Mouse (Mus musculus) lung, adult 2 months (tissue): ENCODE results near the gene Chchd2. TPM values are rescaled to one million over a fixed set of nuclear protein-coding genes. Genes with fewer than 3 reads are reported as not detected.

Experiments used
- DNase-seq: peaks from one replicate; pipeline ENCODE4 v3.0.0; 2022
- H3K4me1 ChIP-seq: fragments of 200-500 bp; 2 replicates; pipeline ENCODE4 v1.6.1; 2011; ENCODE audit warnings: low read length; ENCODE audit not compliant: control insufficient read depth, insufficient read depth
- H3K4me3 ChIP-seq: fragments of 200-500 bp; replicated peaks from 2 replicates; pipeline ENCODE3; 2011; ENCODE audit warnings: low read depth, mild to moderate bottlenecking, control low read depth, low read length; ENCODE audit errors: extremely low read depth
- CTCF ChIP-seq: fragments of 200-500 bp; IDR thresholded peaks from 2 replicates; pipeline ENCODE4 v1.5.1; 2011; ENCODE audit warnings: mild to moderate bottlenecking, low read length, control low read depth; ENCODE audit not compliant: insufficient read depth
- POLR2A ChIP-seq: fragments of 200-500 bp; IDR thresholded peaks from 2 replicates; pipeline ENCODE4 v1.6.1; 2011; ENCODE audit warnings: low read depth, mild to moderate bottlenecking, control low read depth, low read length, borderline replicate concordance; ENCODE audit errors: extremely low read depth
- WGBS: fragments of 180-500 bp; shearing (Covaris S2); methylation state at CpG from one replicate; pipeline ENCODE4 v1.1.7; 2018; 5-methylcytosine and 5-hydroxymethylcytosine counted together
- polyA plus RNA-seq: library from polyadenylated mRNA; depleted of rRNA; stranded (reverse); fragments of >200 nt; gene quantifications from 2 replicates; pipeline ENCODE4 v1.2.3, GENCODE M21; 2012

The Chchd2 gene
- polyA plus RNA-seq, 1 experiment, result 686 TPM

- Histone ChIP-seq H3K4me1 (no peaks in the 10 kb centered on the region), H3K4me3 (no peak overlapping the region)
- DNase-seq, result peak; percentile 24
- TF ChIP-seq CTCF (peak; percentile 68), POLR2A (no peak)
- 40% methylated on average over 2 of the region's 2 CpGs for WGBS
Measured at GRCm38 (mm10) chr5:129878946-129879345, 8.3 kb downstream of the Chchd2 start.

GRCm38 (mm10) chr5:129877731-129878455 is 9.4 kb downstream of the Chchd2 start:
- WGBS, result 66% methylated on average over 9 of the region's 9 CpGs
- no peak for DNase-seq
- Histone ChIP-seq H3K4me3 (no peak overlapping the region), H3K4me1 (no peaks in the 10 kb centered on the region)
- no peak for TF ChIP-seq CTCF
- no peak for TF ChIP-seq POLR2A

GRCm38 (mm10) chr5:129875098-129875497 is 12.2 kb downstream of the Chchd2 start:
- Histone ChIP-seq H3K4me1 (no peaks in the 10 kb centered on the region), H3K4me3 (no peak overlapping the region)
- WGBS, result 73% methylated on average over 11 of the region's 11 CpGs
- TF ChIP-seq CTCF (no peak), POLR2A (no peak)
- DNase-seq, result no peak

- no peak for TF ChIP-seq POLR2A
- DNase-seq, result no peak
- Histone ChIP-seq H3K4me1 (no peaks in the 10 kb centered on the region), H3K4me3 (no peak overlapping the region)
- WGBS, result 74% methylated on average over 12 of the region's 12 CpGs
Measured at GRCm38 (mm10) chr5:129873942-129874341, 13.3 kb downstream of the Chchd2 start.

- DNase-seq, result no peak
- H3K4me1 ChIP-seq, result no peaks in the 10 kb centered on the region
- H3K4me3 ChIP-seq, result no peak overlapping the region
- 85% methylated on average over 2 of the region's 2 CpGs for WGBS
- TF ChIP-seq CTCF (no peak), POLR2A (no peak)
Measured at GRCm38 (mm10) chr5:129871238-129871637, 16.0 kb downstream of the Chchd2 start.

- no peak for DNase-seq
- 82% methylated on average over 19 of the region's 19 CpGs for WGBS
- TF ChIP-seq POLR2A, result no peak
- no peak for TF ChIP-seq CTCF
- H3K4me1 ChIP-seq, result peaks cover under 1% of the 10 kb centered on the region; the same call in 1 of the 2 replicates
- H3K4me3 ChIP-seq, result no peak overlapping the region
Measured at GRCm38 (mm10) chr5:129869238-129869995, 17.9 kb downstream of the Chchd2 start.

- WGBS, result 80% methylated on average over 12 of the region's 12 CpGs
- Histone ChIP-seq H3K4me1 (peaks cover 3% of the 10 kb centered on the region; the same call in 1 of the 2 replicates), H3K4me3 (no peak overlapping the region)
- DNase-seq, result no peak
- TF ChIP-seq CTCF (no peak), POLR2A (no peak)
Measured at GRCm38 (mm10) chr5:129865841-129866240, 21.4 kb downstream of the Chchd2 start.

GRCm38 (mm10) chr5:129864467-129864866 is 22.8 kb downstream of the Chchd2 start:
- TF ChIP-seq POLR2A (no peak), CTCF (peak; percentile 32)
- Histone ChIP-seq H3K4me1 (peaks cover 3% of the 10 kb centered on the region; the same call in 1 of the 2 replicates), H3K4me3 (no peak overlapping the region)
- 9% methylated on average over 18 of the region's 18 CpGs for WGBS
- DNase-seq, result peak; percentile 36

GRCm38 (mm10) chr5:129862325-129862724 is 24.9 kb downstream of the Chchd2 start:
- no peak for DNase-seq
- TF ChIP-seq CTCF, result no peak
- no peak for TF ChIP-seq POLR2A
- 96% methylated on average over 6 of the region's 6 CpGs for WGBS
- Histone ChIP-seq H3K4me1 (peaks cover 3% of the 10 kb centered on the region; the same call in 1 of the 2 replicates), H3K4me3 (no peak overlapping the region)

GRCm38 (mm10) chr5:129856414-129856813 is 30.9 kb downstream of the Chchd2 start:
- no peak for DNase-seq
- H3K4me3 ChIP-seq, result no peak overlapping the region
- no peaks in the 10 kb centered on the region for H3K4me1 ChIP-seq
- TF ChIP-seq CTCF (no peak), POLR2A (no peak)
- WGBS, result 86% methylated on average over 5 of the region's 5 CpGs
